Mouse (Mus musculus): ENCODE measurements around the gene Tlk2. TPM values are rescaled to one million over a fixed set of nuclear protein-coding genes. Genes with fewer than 3 reads are reported as not detected.
"Not testable (repeated sequence)": the region's sequence is repeated elsewhere in the genome, so short reads cannot be mapped to it uniquely, and the experiment has no call there.

Tlk2 gene
- total RNA-seq (2014; rRNA removed): 21.3 and 23.4 TPM in 2 replicates
- polyA plus RNA-seq (2012; rRNA removed): 5.6 and 7.5 TPM in 2 replicates

GRCm38 (mm10) chr11:105178516-105178915 is at the start of gene Tlk2:
Tlk2 (plus strand) TSS chr11:105178807.
- TF ChIP-seq POLR2A (IDR thresholded peaks at IDR 0.05; ENCODE audit: extremely low read depth, insufficient read depth, low read length): no peak
- TF ChIP-seq CTCF (IDR thresholded peaks at IDR 0.05; ENCODE audit: low read depth, low read length): no peak
- H3K4me1 ChIP-seq (ENCODE audit: control insufficient read depth, insufficient read depth, low read length): peaks cover 27% of the 10 kb centered on the region
- H3K9ac ChIP-seq (ENCODE audit: low read depth, low read length): no peak within 1 kb of the TSS
- H3K36me3 ChIP-seq (ENCODE audit: control insufficient read depth, insufficient read depth, low read length): peaks cover 2% of the 10 kb centered on the region; the same call in 1 of the 2 replicates
- peaks cover 6% of the 10 kb centered on the region; the same call in 1 of the 2 replicates for H3K79me2 ChIP-seq (ENCODE audit: control insufficient read depth, insufficient read depth, low read length)
- no peak within 1 kb of the TSS for H3K4me3 ChIP-seq (ENCODE audit: insufficient read depth, low read depth, low read length)
- H3K27me3 ChIP-seq (ENCODE audit: control insufficient read depth, insufficient read depth, low read length): no peaks in the 10 kb centered on the region
- DNase-seq (ENCODE audit: extremely low read depth, low read depth, low spot score): peak; percentile 46
- 27% methylated on average over 2 of the region's 2 CpGs for WGBS
- peak within 1 kb of the TSS; percentile 57 for H3K27ac ChIP-seq (replicated peaks; ENCODE audit: insufficient read depth, low read depth, low read length)

GRCm38 (mm10) chr11:105135692-105136091 is 42.9 kb upstream of the Tlk2 start:
- no peak overlapping the region for H3K9ac ChIP-seq (ENCODE audit: low read depth, low read length)
- peaks cover 47% of the 10 kb centered on the region for H3K36me3 ChIP-seq (ENCODE audit: control insufficient read depth, insufficient read depth, low read length)
- 89% methylated on average over 7 of the region's 7 CpGs for WGBS
- TF ChIP-seq POLR2A (IDR thresholded peaks at IDR 0.05; ENCODE audit: extremely low read depth, insufficient read depth, low read length) (no peak), CTCF (IDR thresholded peaks at IDR 0.05; ENCODE audit: low read depth, low read length) (no peak)
- DNase-seq (ENCODE audit: extremely low read depth, low read depth, low spot score): no peak
- H3K27ac ChIP-seq (replicated peaks; ENCODE audit: insufficient read depth, low read depth, low read length): no peak overlapping the region
- no peak overlapping the region for H3K4me3 ChIP-seq (ENCODE audit: insufficient read depth, low read depth, low read length)
- H3K79me2 ChIP-seq (ENCODE audit: control insufficient read depth, insufficient read depth, low read length): no peaks in the 10 kb centered on the region
- no peaks in the 10 kb centered on the region for H3K4me1 ChIP-seq (ENCODE audit: control insufficient read depth, insufficient read depth, low read length)
- no peaks in the 10 kb centered on the region for H3K27me3 ChIP-seq (ENCODE audit: control insufficient read depth, insufficient read depth, low read length)

- peaks cover 42% of the 10 kb centered on the region for H3K36me3 ChIP-seq (ENCODE audit: control insufficient read depth, insufficient read depth, low read length)
- not testable (repeated sequence) for H3K27ac ChIP-seq (replicated peaks; ENCODE audit: insufficient read depth, low read depth, low read length)
Observed at GRCm38 (mm10) chr11:105137255-105137654, 41.4 kb upstream of the Tlk2 start.

GRCm38 (mm10) chr11:105140512-105140911 is 38.1 kb upstream of the Tlk2 start:
- not testable (repeated sequence) for H3K4me3 ChIP-seq (ENCODE audit: insufficient read depth, low read depth, low read length); H3K27me3 ChIP-seq (ENCODE audit: control insufficient read depth, insufficient read depth, low read length); H3K79me2 ChIP-seq (ENCODE audit: control insufficient read depth, insufficient read depth, low read length); H3K9ac ChIP-seq (ENCODE audit: low read depth, low read length); DNase-seq (ENCODE audit: extremely low read depth, low read depth, low spot score); H3K27ac ChIP-seq (replicated peaks; ENCODE audit: insufficient read depth, low read depth, low read length); H3K4me1 ChIP-seq (ENCODE audit: control insufficient read depth, insufficient read depth, low read length)
- H3K36me3 ChIP-seq (ENCODE audit: control insufficient read depth, insufficient read depth, low read length): peaks cover 19% of the 10 kb centered on the region
- 93% methylated on average over 8 of the region's 8 CpGs for WGBS

More at GRCm38 (mm10) chr11:105137255-105137654, 41.4 kb upstream of the Tlk2 start:
- H3K4me1 ChIP-seq (ENCODE audit: control insufficient read depth, insufficient read depth, low read length); H3K9ac ChIP-seq (ENCODE audit: low read depth, low read length); H3K79me2 ChIP-seq (ENCODE audit: control insufficient read depth, insufficient read depth, low read length); DNase-seq (ENCODE audit: extremely low read depth, low read depth, low spot score); H3K4me3 ChIP-seq (ENCODE audit: insufficient read depth, low read depth, low read length); H3K27me3 ChIP-seq (ENCODE audit: control insufficient read depth, insufficient read depth, low read length): not testable (repeated sequence)
- 95% methylated on average over 2 of the region's 2 CpGs for WGBS

GRCm38 (mm10) chr11:105141115-105141514 is 37.5 kb upstream of the Tlk2 start:
- Histone ChIP-seq H3K27me3 (ENCODE audit: control insufficient read depth, insufficient read depth, low read length) (no peaks in the 10 kb centered on the region), H3K79me2 (ENCODE audit: control insufficient read depth, insufficient read depth, low read length) (no peaks in the 10 kb centered on the region), H3K4me1 (ENCODE audit: control insufficient read depth, insufficient read depth, low read length) (no peaks in the 10 kb centered on the region), H3K27ac (replicated peaks; ENCODE audit: insufficient read depth, low read depth, low read length) (no peak overlapping the region), H3K9ac (ENCODE audit: low read depth, low read length) (no peak overlapping the region), H3K4me3 (ENCODE audit: insufficient read depth, low read depth, low read length) (no peak overlapping the region), H3K36me3 (ENCODE audit: control insufficient read depth, insufficient read depth, low read length) (peaks cover 16% of the 10 kb centered on the region)
- WGBS: 98% methylated on average over 5 of the region's 5 CpGs
- DNase-seq (ENCODE audit: extremely low read depth, low read depth, low spot score): no peak
- TF ChIP-seq POLR2A (IDR thresholded peaks at IDR 0.05; ENCODE audit: extremely low read depth, insufficient read depth, low read length): no peak
- no peak for TF ChIP-seq CTCF (IDR thresholded peaks at IDR 0.05; ENCODE audit: low read depth, low read length)

GRCm38 (mm10) chr11:105143564-105143963 is 35.0 kb upstream of the Tlk2 start:
- Histone ChIP-seq H3K79me2 (ENCODE audit: control insufficient read depth, insufficient read depth, low read length) (no peaks in the 10 kb centered on the region), H3K27ac (replicated peaks; ENCODE audit: insufficient read depth, low read depth, low read length) (no peak overlapping the region), H3K9ac (ENCODE audit: low read depth, low read length) (no peak overlapping the region), H3K36me3 (ENCODE audit: control insufficient read depth, insufficient read depth, low read length) (peaks cover 8% of the 10 kb centered on the region), H3K4me1 (ENCODE audit: control insufficient read depth, insufficient read depth, low read length) (no peaks in the 10 kb centered on the region), H3K4me3 (ENCODE audit: insufficient read depth, low read depth, low read length) (no peak overlapping the region), H3K27me3 (ENCODE audit: control insufficient read depth, insufficient read depth, low read length) (no peaks in the 10 kb centered on the region)
- no peak for DNase-seq (ENCODE audit: extremely low read depth, low read depth, low spot score)
- TF ChIP-seq CTCF (IDR thresholded peaks at IDR 0.05; ENCODE audit: low read depth, low read length) (no peak), POLR2A (IDR thresholded peaks at IDR 0.05; ENCODE audit: extremely low read depth, insufficient read depth, low read length) (no peak)
